Comparison of ENCODE assay signal across 8 mouse cellular contexts in genomic region chr1:134405509-134406413, GRCm38 (mm10). TPM values are rescaled to one million over a fixed set of nuclear protein-coding genes. Genes with fewer than 3 reads are reported as not detected.
DNase-seq lines count a peak whose midpoint lies in the region; ATAC-seq and TF ChIP-seq lines count a peak whose summit lies in the region.

Cyb5r1 (plus strand) TSS chr1:134405559.

- ATAC-seq in erythroblast, adult 5-6 weeks (replicated peaks; ENCODE audit: low FRiP score, poor library complexity, severe bottlenecking): peak; percentile 99
- peak; percentile 99 for ATAC-seq in kidney, embryonic 14.5 days (ENCODE audit: low FRiP score, low TSS enrichment)
- ATAC-seq in limb, embryonic 15.5 days (ENCODE audit: insufficient number of reproducible peaks, low FRiP score, low TSS enrichment, low read depth): peak; percentile 98
- peak; percentile 86 for ATAC-seq in midbrain, postnatal 0 days (ENCODE audit: low FRiP score)

- peak within 1 kb of the TSS; percentile 96 for H3K27ac ChIP-seq in bone marrow, adult 2 months (ENCODE audit: control insufficient read depth, insufficient read depth, low read depth, low read length, poor library complexity)
- H3K27ac ChIP-seq in kidney, embryonic 14.5 days (ENCODE audit: low read depth, low read length): peak within 1 kb of the TSS; percentile 72
- peak within 1 kb of the TSS; percentile 85 for H3K27ac ChIP-seq in limb, embryonic 15.5 days
- H3K27ac ChIP-seq in midbrain, postnatal 0 days (ENCODE audit: low read depth, low read length): no peak within 1 kb of the TSS

- TF ChIP-seq POLR2A in bone marrow, adult 2 months (IDR thresholded peaks at IDR 0.05; ENCODE audit: borderline replicate concordance, control insufficient read depth, low read depth, low read length): peak; percentile 38; the same call in 1 of the 2 replicates

- H3K9ac ChIP-seq in kidney, embryonic 14.5 days (ENCODE audit: low read depth, low read length): peak within 1 kb of the TSS; percentile 56
- H3K9ac ChIP-seq in limb, embryonic 15.5 days: peak within 1 kb of the TSS; percentile 72
- H3K9ac ChIP-seq in midbrain, postnatal 0 days (replicated peaks; ENCODE audit: low read length, poor library complexity, severe bottlenecking): peak within 1 kb of the TSS; percentile 54

- H3K36me3 ChIP-seq in kidney, embryonic 14.5 days (ENCODE audit: control insufficient read depth, insufficient read depth, low read length): peaks cover 20% of the 10 kb centered on the region; the same call in 1 of the 2 replicates
- H3K36me3 ChIP-seq in limb, embryonic 15.5 days: peaks cover 33% of the 10 kb centered on the region
- H3K36me3 ChIP-seq in midbrain, postnatal 0 days (ENCODE audit: insufficient read depth, low read length): no peaks in the 10 kb centered on the region

- peak within 1 kb of the TSS; percentile 99 for H3K4me3 ChIP-seq in bone marrow, adult 2 months (replicated peaks; ENCODE audit: control insufficient read depth, low read depth, low read length)
- H3K4me3 ChIP-seq in kidney, embryonic 14.5 days (ENCODE audit: low read length): peak within 1 kb of the TSS; percentile 59
- H3K4me3 ChIP-seq in limb, embryonic 15.5 days: peak within 1 kb of the TSS; percentile 90
- H3K4me3 ChIP-seq in midbrain, postnatal 0 days (ENCODE audit: low read depth, low read length): peak within 1 kb of the TSS; percentile 68

- no peaks in the 10 kb centered on the region for H3K27me3 ChIP-seq in kidney, embryonic 14.5 days (ENCODE audit: control insufficient read depth, insufficient read depth, low read length)
- H3K27me3 ChIP-seq in limb, embryonic 15.5 days: no peaks in the 10 kb centered on the region
- no peaks in the 10 kb centered on the region for H3K27me3 ChIP-seq in midbrain, postnatal 0 days (ENCODE audit: insufficient read depth, low read length)

- TF ChIP-seq CTCF in bone marrow, adult 2 months (IDR thresholded peaks at IDR 0.05; ENCODE audit: control insufficient read depth, insufficient read depth, low read length): no peak; the same call in 1 of the 2 replicates
- no peak for TF ChIP-seq CTCF in midbrain, postnatal 0 days (IDR thresholded peaks at IDR 0.05)

- peak; percentile 79 for DNase-seq in B cell, adult 2 months
- peak; percentile 84 to 86 for DNase-seq in heart, adult 9 months (ENCODE audit: low spot score in 2 of 2)
- DNase-seq in midbrain, postnatal 0 days (ENCODE audit: low spot score): peak; percentile 53
- peak; percentile 69 to 79 for DNase-seq in spleen, postnatal 36 days (ENCODE audit: low spot score in 2 of 2)

- WGBS in bone marrow, adult 2 months: under 1% methylated on average over 43 of the region's 43 CpGs
- 2% methylated on average over 43 of the region's 43 CpGs for WGBS in kidney, embryonic 14.5 days
- WGBS in limb, embryonic 15.5 days: under 1% methylated on average over 43 of the region's 43 CpGs
- 2% methylated on average over 42 of the region's 43 CpGs for WGBS in midbrain, postnatal 0 days

- H3K4me2 ChIP-seq in kidney, embryonic 14.5 days (replicated peaks; ENCODE audit: low read depth, low read length): peak within 1 kb of the TSS; percentile 74
- H3K4me2 ChIP-seq in limb, embryonic 15.5 days: peak within 1 kb of the TSS; percentile 85
- H3K4me2 ChIP-seq in midbrain, postnatal 0 days (ENCODE audit: low read depth, low read length, poor library complexity, severe bottlenecking): peak within 1 kb of the TSS; percentile 97

- no peaks in the 10 kb centered on the region; the same call in 1 of the 2 replicates for H3K4me1 ChIP-seq in bone marrow, adult 2 months (ENCODE audit: control insufficient read depth, insufficient read depth, low read length)
- peaks cover 13% of the 10 kb centered on the region for H3K4me1 ChIP-seq in kidney, embryonic 14.5 days (ENCODE audit: control insufficient read depth, insufficient read depth, low read length)
- H3K4me1 ChIP-seq in limb, embryonic 15.5 days: peaks cover 9% of the 10 kb centered on the region
- H3K4me1 ChIP-seq in midbrain, postnatal 0 days (ENCODE audit: insufficient read depth, low read length): no peaks in the 10 kb centered on the region

- no peaks in the 10 kb centered on the region for H3K9me3 ChIP-seq in kidney, embryonic 14.5 days (ENCODE audit: control insufficient read depth, low read length)
- H3K9me3 ChIP-seq in limb, embryonic 15.5 days: no peaks in the 10 kb centered on the region
- H3K9me3 ChIP-seq in midbrain, postnatal 0 days (ENCODE audit: low read length): no peaks in the 10 kb centered on the region

RNA-seq across cellular contexts. Expression of gene Cyb5r1, which starts in this region (rescaled TPM):
- 17.6 and 40.8 TPM in 2 replicates for polyA plus RNA-seq in bone marrow, adult 2 months (2011; ENCODE audit: insufficient read depth, insufficient read length, low replicate concordance, missing spikeins)
- total RNA-seq in erythroblast, adult 5-6 weeks (2015; ENCODE audit: low replicate concordance): 31.8 and 39.6 TPM in 2 replicates
- total RNA-seq in erythroblast, adult 5-6 weeks (2017; ENCODE audit: low replicate concordance): 26.8 and 53.9 TPM in 2 replicates
- polyA plus RNA-seq in kidney, embryonic 14.5 days (2014; fragmentation: Nextera tagmentation; extraction: Ambion mirVana): 28.4 and 36.7 TPM in 2 replicates
- polyA plus RNA-seq in limb, embryonic 15.5 days (2015; fragmentation: Nextera tagmentation; extraction: Ambion mirVana): 38.8 and 44.2 TPM in 2 replicates
- 5.3 and 7.4 TPM in 2 replicates for total RNA-seq in midbrain, postnatal 0 days (2014; rRNA removed)
- 7.9 and 8.3 TPM in 2 replicates for polyA plus RNA-seq in midbrain, postnatal 0 days (2015; fragmentation: Nextera tagmentation; extraction: Ambion mirVana)
